Mouse (Mus musculus) liver, embryonic 14.5 days (tissue): ENCODE measurements around the gene Tcp10c.
"Not testable (repeated sequence)": the region's sequence is repeated elsewhere in the genome, so short reads cannot be mapped to it uniquely, and the experiment has no call there.

Experiments used
- CTCF ChIP-seq: IDR thresholded peaks from 2 replicates; pipeline ENCODE4 v1.5.1; 2016; ENCODE audit warnings: antibody characterized with exemption, low read depth, control low read depth
- EP300 ChIP-seq: IDR thresholded peaks from 2 replicates; pipeline ENCODE4 v1.6.1; 2016; ENCODE audit warnings: antibody characterized with exemption, low read depth

DNA sequence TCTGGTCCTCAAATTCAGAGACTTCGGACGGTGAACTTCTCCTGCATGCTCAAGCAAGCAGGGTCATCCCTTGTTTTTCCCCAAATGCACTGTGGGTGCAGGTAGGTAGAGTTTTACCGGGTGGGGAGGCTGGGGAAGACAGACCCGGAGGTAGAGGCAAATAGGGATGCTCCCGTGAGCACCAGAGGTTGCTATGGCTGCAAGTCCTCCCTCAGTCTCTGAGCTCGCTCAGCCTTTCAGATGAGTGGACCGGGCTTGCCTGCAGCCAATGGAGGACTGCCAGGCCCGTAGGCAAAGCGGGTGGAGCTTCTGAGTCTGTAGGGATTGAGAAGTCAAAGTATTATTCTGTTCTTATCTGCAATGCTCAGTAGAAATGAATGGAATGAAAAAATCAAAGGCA, 9.8 kb downstream of the Tcp10c start:
- TF ChIP-seq CTCF, EP300: not testable (repeated sequence)
